Mouse (Mus musculus): ENCODE data around the gene Rasgrf1.

GRCm38 (mm10) chr9:89900111-89900824, 9.4 kb upstream of the Rasgrf1 start:
- TF ChIP-seq CTCF (IDR thresholded peaks at IDR 0.05; ENCODE audit: low read depth, low read length): no peak
- no peak for TF ChIP-seq GATA1 (IDR thresholded peaks at IDR 0.05; ENCODE audit: borderline replicate concordance, low read length)
- no peak for TF ChIP-seq POLR2AphosphoS5 (IDR thresholded peaks at IDR 0.05; ENCODE audit: insufficient replicate concordance, low read depth, low read length)
- no peak for TF ChIP-seq GATA2 (IDR thresholded peaks at IDR 0.05; ENCODE audit: borderline replicate concordance, low read depth, low read length)
- TF ChIP-seq TAL1 (conservative IDR thresholded peaks at IDR 0.05; ENCODE audit: low read depth, low read length): no peak

Data from G1E (cell line).